Mouse (Mus musculus) liver, postnatal 0 days (tissue): Measurements from ENCODE around the gene Rab3gap2. TPM values are rescaled to one million over a fixed set of nuclear protein-coding genes. Genes with fewer than 3 reads are reported as not detected.

ENCODE experiments used
- ATAC-seq: fragments of 200-750 bp; cut with Nextera tagmentation; 2 replicates; pipeline ENCODE4 v1.8.0; 2017; ENCODE audit warnings: mild to moderate bottlenecking, moderate library complexity
- DNase-seq: peaks from one replicate; pipeline ENCODE4 v3.0.0-alpha.2; 2016
- H3K27ac ChIP-seq: fragments of 300-500 bp; sonication (generic); 2 replicates; pipeline ENCODE4 v1.5.1; 2014; ENCODE audit warnings: antibody characterized with exemption, moderate library complexity, mild to moderate bottlenecking, low read depth
- H3K27me3 ChIP-seq: fragments of 300-500 bp; sonication (generic); 2 replicates; pipeline ENCODE4 v1.6.1; 2014; ENCODE audit warnings: low read length, control low read depth, mixed read lengths; ENCODE audit not compliant: insufficient read depth
- H3K36me3 ChIP-seq: fragments of 300-500 bp; sonication (generic); replicated peaks from 2 replicates; pipeline ENCODE4 v1.6.1; 2014; ENCODE audit warnings: mild to moderate bottlenecking, control low read depth, low read length, moderate library complexity, mixed read lengths; ENCODE audit not compliant: insufficient read depth
- H3K4me1 ChIP-seq: fragments of 300-500 bp; sonication (generic); 2 replicates; pipeline ENCODE4 v1.6.1; 2014; ENCODE audit warnings: antibody characterized with exemption, mild to moderate bottlenecking, control low read depth; ENCODE audit not compliant: insufficient read depth
- H3K4me2 ChIP-seq: fragments of 300-500 bp; sonication (generic); 2 replicates; pipeline ENCODE4 v1.6.1; 2014; ENCODE audit warnings: low read depth, mild to moderate bottlenecking, low read length, moderate library complexity, mixed read lengths
- H3K4me3 ChIP-seq: fragments of 300-500 bp; sonication (generic); 2 replicates; pipeline ENCODE4 v1.5.1; 2014; ENCODE audit warnings: low read depth, low read length
- H3K9ac ChIP-seq: fragments of 300-500 bp; sonication (generic); replicated peaks from 2 replicates; pipeline ENCODE4 v1.6.1; 2014; ENCODE audit warnings: mild to moderate bottlenecking, moderate library complexity
- H3K9me3 ChIP-seq: fragments of 300-500 bp; sonication (generic); 2 replicates; pipeline ENCODE4 v1.6.1; 2016; ENCODE audit warnings: mild to moderate bottlenecking, control low read depth, low read length, mixed read lengths
- CTCF ChIP-seq: sonication (generic); IDR thresholded peaks from 2 replicates; pipeline ENCODE4 v1.5.1; 2016; ENCODE audit warnings: antibody characterized with exemption, low read depth
- EP300 ChIP-seq: IDR thresholded peaks from 2 replicates; pipeline ENCODE4 v1.6.1; 2016; ENCODE audit warnings: antibody characterized with exemption, low read depth, mild to moderate bottlenecking
- WGBS: fragments of 180-500 bp; shearing (Covaris S2); extraction: QIAGEN DNeasy Blood & Tissue Kit; methylation state at CpG from one replicate; pipeline ENCODE4 v1.1.7; 2014; ENCODE audit not compliant: insufficient replicate concordance; 5-methylcytosine and 5-hydroxymethylcytosine counted together
- polyA plus RNA-seq: library from polyadenylated mRNA; unstranded; fragments of >200 nt; fragmentation: Nextera tagmentation; extraction: Ambion mirVana; gene quantifications from 2 replicates; pipeline ENCODE4 v1.2.1, GENCODE M21; 2015

The Rab3gap2 gene
- polyA plus RNA-seq, 1 experiment from 2014 or later, result 7.3 TPM

DNA sequence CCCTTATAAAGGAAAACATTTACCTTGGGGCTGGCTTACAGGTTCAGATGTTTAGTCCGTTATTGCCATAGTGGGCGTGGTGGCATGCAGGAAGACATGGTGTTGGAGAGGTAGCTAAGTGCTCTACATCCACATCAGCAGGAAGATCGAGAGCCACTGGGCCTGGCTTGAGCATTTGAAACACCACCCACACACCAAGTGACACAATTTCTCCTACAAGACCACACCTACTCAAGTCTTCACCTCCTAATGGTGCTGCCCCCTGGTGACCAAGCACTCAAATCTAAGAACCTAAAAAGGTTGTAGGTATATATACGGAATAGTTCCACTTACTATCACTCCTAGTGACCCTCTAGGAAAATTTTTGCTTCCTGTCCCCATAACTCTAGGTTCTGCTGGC lies 32.6 kb downstream of the Rab3gap2 start:
- Histone ChIP-seq H3K4me1 (no peaks in the 10 kb centered on the region), H3K27ac (no peak overlapping the region), H3K36me3 (peaks cover 42% of the 10 kb centered on the region), H3K4me3 (no peak overlapping the region), H3K9me3 (no peaks in the 10 kb centered on the region), H3K4me2 (no peak overlapping the region), H3K27me3 (no peaks in the 10 kb centered on the region), H3K9ac (no peak overlapping the region)
- TF ChIP-seq EP300 (no peak), CTCF (peak; percentile 50)
- ATAC-seq (no peak), DNase-seq (peak; percentile 51)
- 77% methylated on average over 4 of the region's 4 CpGs for WGBS

DNA sequence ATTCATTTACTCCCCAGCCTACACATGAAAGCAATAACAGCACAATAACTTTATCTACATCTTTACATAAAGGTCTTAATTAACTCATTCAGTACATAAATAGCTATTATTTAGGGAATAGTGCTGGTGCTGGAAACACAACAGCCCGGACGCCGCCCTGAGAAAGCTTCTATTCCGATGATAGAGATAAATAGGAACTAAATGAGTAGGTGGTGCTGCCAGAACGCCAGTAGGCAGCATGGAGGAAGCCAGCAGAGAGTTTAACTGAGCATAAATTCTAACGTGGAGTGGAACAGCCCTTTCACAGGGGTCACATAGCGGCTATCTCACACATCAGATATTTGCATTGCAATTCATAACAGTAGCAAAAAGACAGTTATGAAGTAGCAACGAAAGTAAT lies 39.1 kb downstream of the Rab3gap2 start:
- no peak overlapping the region for H3K9ac ChIP-seq
- H3K36me3 ChIP-seq, result peaks cover 43% of the 10 kb centered on the region
- H3K4me2 ChIP-seq, result no peak overlapping the region
- no peaks in the 10 kb centered on the region for H3K27me3 ChIP-seq
- H3K27ac ChIP-seq, result no peak overlapping the region
- WGBS, result 86% methylated on average over 8 of the region's 8 CpGs
- no peaks in the 10 kb centered on the region for H3K9me3 ChIP-seq
- H3K4me3 ChIP-seq, result no peak overlapping the region
- ATAC-seq (no peak), DNase-seq (no peak)
- peaks cover 3% of the 10 kb centered on the region; the same call in 1 of the 2 replicates for H3K4me1 ChIP-seq
- TF ChIP-seq CTCF, result no peak
- TF ChIP-seq EP300, result no peak

GRCm38 (mm10) chr1:185245456-185245855 lies 41.5 kb downstream of the Rab3gap2 start:
- Histone ChIP-seq H3K4me2 (no peak overlapping the region), H3K4me3 (no peak overlapping the region), H3K4me1 (peaks cover 3% of the 10 kb centered on the region; the same call in 1 of the 2 replicates), H3K9ac (no peak overlapping the region), H3K27me3 (no peaks in the 10 kb centered on the region), H3K9me3 (no peaks in the 10 kb centered on the region), H3K36me3 (peaks cover 47% of the 10 kb centered on the region), H3K27ac (no peak overlapping the region)
- WGBS, result 78% methylated on average over 7 of the region's 7 CpGs
- ATAC-seq (no peak), DNase-seq (no peak)
- TF ChIP-seq EP300 (no peak), CTCF (no peak)

- Histone ChIP-seq H3K9me3 (no peaks in the 10 kb centered on the region), H3K36me3 (peaks cover 54% of the 10 kb centered on the region), H3K27me3 (no peaks in the 10 kb centered on the region), H3K27ac (peak overlapping the region; percentile 62), H3K4me3 (no peak overlapping the region), H3K9ac (no peak overlapping the region), H3K4me1 (peaks cover 3% of the 10 kb centered on the region; the same call in 1 of the 2 replicates), H3K4me2 (no peak overlapping the region)
- peak; percentile 61; the same call in 1 of the 2 replicates for ATAC-seq
- no peak for DNase-seq
- 74% methylated on average over 20 of the region's 20 CpGs for WGBS
- no peak for TF ChIP-seq CTCF
- no peak for TF ChIP-seq EP300
Measured at GRCm38 (mm10) chr1:185247429-185248085, 43.6 kb downstream of the Rab3gap2 start.

DNA sequence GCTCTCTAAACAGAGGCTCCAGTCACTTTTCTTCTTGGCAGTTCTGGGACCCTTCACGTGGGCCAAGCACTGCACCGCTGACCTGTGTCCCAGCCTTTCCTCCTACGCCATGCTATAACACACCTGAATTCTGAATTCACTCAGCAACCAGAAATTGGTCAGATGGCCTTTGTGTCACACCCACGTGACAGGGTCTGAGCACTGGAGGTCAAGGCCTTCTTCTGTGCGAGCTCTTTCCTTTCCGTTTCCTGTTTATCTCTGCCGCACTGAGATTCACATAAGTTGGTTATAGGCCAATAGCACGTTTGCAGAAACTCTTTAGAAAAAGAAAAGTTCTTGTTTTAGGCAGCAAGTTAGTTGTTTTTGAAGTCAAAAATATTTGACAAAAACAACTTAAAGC lies 44.8 kb downstream of the Rab3gap2 start:
- Histone ChIP-seq H3K4me2 (no peak overlapping the region), H3K9ac (no peak overlapping the region), H3K4me1 (peaks cover 9% of the 10 kb centered on the region), H3K27ac (peak overlapping the region; percentile 60; the same call in 1 of the 2 replicates), H3K4me3 (no peak overlapping the region), H3K9me3 (no peaks in the 10 kb centered on the region), H3K27me3 (no peaks in the 10 kb centered on the region), H3K36me3 (peaks cover 57% of the 10 kb centered on the region)
- ATAC-seq (no peak), DNase-seq (no peak)
- WGBS, result 71% methylated on average over 8 of the region's 8 CpGs
- no peak for TF ChIP-seq CTCF
- TF ChIP-seq EP300, result peak; percentile 53

- DNase-seq (no peak), ATAC-seq (no peak)
- TF ChIP-seq CTCF (no peak), EP300 (no peak)
- Histone ChIP-seq H3K36me3 (peaks cover 61% of the 10 kb centered on the region), H3K27me3 (no peaks in the 10 kb centered on the region), H3K9me3 (no peaks in the 10 kb centered on the region), H3K4me1 (peaks cover 9% of the 10 kb centered on the region), H3K9ac (no peak overlapping the region), H3K4me3 (no peak overlapping the region), H3K4me2 (no peak overlapping the region), H3K27ac (no peak overlapping the region)
- 82% methylated on average over 3 of the region's 3 CpGs for WGBS
Measured at GRCm38 (mm10) chr1:185252351-185252750, 48.4 kb downstream of the Rab3gap2 start.
